In the genomic region with DNA sequence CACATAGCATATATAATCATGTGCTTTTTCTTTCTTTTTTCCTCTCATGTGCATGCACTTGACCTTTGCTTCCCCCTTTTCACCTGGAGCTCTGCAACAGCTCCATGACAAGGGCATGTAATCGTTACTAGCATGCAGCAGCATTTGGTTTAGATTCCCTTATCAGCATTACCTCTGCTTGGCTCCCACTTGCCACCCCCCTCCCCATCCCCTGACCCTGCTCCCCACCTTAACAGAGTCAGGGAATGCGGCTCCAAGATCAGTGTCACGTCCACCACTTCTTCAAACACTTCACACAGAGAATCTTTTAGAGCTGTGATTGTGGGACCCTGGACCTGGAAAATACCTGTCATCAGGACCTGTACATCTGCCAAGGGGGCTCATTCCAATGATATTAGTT, we compare ENCODE assay signal across 28 mouse cellular contexts.
A peak's percentile ranks its signal among the peaks of the same experiment; 100 is the strongest.
DNase-seq lines count a peak whose midpoint lies in the region; ATAC-seq lines count a peak whose summit lies in the region.
"Had no signal": no experiment of that assay in that cellular context is flagged by ENCODE, and none has a peak within 500 bp of the region (broad histone marks: within the 10 kb centered on the region; RNA-seq: fewer than 3 reads in every experiment).

No protein-coding gene starts in this region.

- H3K36me3 ChIP-seq in heart, embryonic 11.5 days (ENCODE audit: control insufficient read depth, insufficient read depth, low read length): no peaks in the 10 kb centered on the region
- H3K36me3 ChIP-seq in heart, embryonic 14.5 days (ENCODE audit: control insufficient read depth, insufficient read depth, low read length): no peaks in the 10 kb centered on the region
- no peaks in the 10 kb centered on the region for H3K36me3 ChIP-seq in hindbrain, embryonic 10.5 days
- H3K36me3 ChIP-seq: embryonic facial prominence, embryonic 10.5 days; embryonic facial prominence, embryonic 13.5 days; forebrain, embryonic 12.5 days; forebrain, embryonic 15.5 days had no signal

- peaks cover 6% of the 10 kb centered on the region for H3K4me1 ChIP-seq in heart, embryonic 11.5 days (ENCODE audit: control insufficient read depth, insufficient read depth, low read length)
- H3K4me1 ChIP-seq in heart, embryonic 14.5 days (ENCODE audit: control insufficient read depth in 2 of 2, insufficient read depth in 2 of 2, low read length in 2 of 2): peaks cover 2 to 12% of the 10 kb centered on the region in 2 experiments; a peak in 3 of 4 replicates
- H3K4me1 ChIP-seq in hindbrain, embryonic 10.5 days (replicated peaks): no peaks in the 10 kb centered on the region
- H3K4me1 ChIP-seq: embryonic facial prominence, embryonic 10.5 days; embryonic facial prominence, embryonic 13.5 days; forebrain, embryonic 12.5 days; forebrain, embryonic 15.5 days had no signal

- intact Hi-C loops in heart, postnatal 14 days (cut with DNase I): no loop called here

- no peak overlapping the region for H3K4me3 ChIP-seq in heart, embryonic 11.5 days (ENCODE audit: low read depth, low read length)
- H3K4me3 ChIP-seq in heart, embryonic 14.5 days (ENCODE audit: control insufficient read depth in 1 of 2, insufficient read depth in 1 of 2, low read depth in 1 of 2, low read length in 2 of 2): no peak overlapping the region
- H3K4me3 ChIP-seq in hindbrain, embryonic 10.5 days: no peak overlapping the region
- H3K4me3 ChIP-seq: embryonic facial prominence, embryonic 10.5 days; embryonic facial prominence, embryonic 13.5 days; erythroblast, embryonic 14.5 days; forebrain, embryonic 12.5 days; forebrain, embryonic 15.5 days had no signal

- H3K27me3 ChIP-seq in heart, embryonic 11.5 days (ENCODE audit: control insufficient read depth, insufficient read depth, low read length): no peaks in the 10 kb centered on the region
- H3K27me3 ChIP-seq in heart, embryonic 14.5 days (ENCODE audit: control insufficient read depth, insufficient read depth, low read length): no peaks in the 10 kb centered on the region
- no peaks in the 10 kb centered on the region for H3K27me3 ChIP-seq in hindbrain, embryonic 10.5 days (ENCODE audit: insufficient read depth, poor library complexity, severe bottlenecking)
- H3K27me3 ChIP-seq: embryonic facial prominence, embryonic 13.5 days; forebrain, embryonic 12.5 days; forebrain, embryonic 15.5 days had no signal

- DNase-seq in heart, postnatal 14 days: no peak
- DNase-seq in heart, adult 8-10 months (ENCODE audit: low spot score): no peak
- DNase-seq in 3T3-L1 (ENCODE audit: low read depth, low spot score): peak; percentile 38
- DNase-seq in hindbrain, embryonic 10.5 days (ENCODE audit: low spot score): no peak
- DNase-seq: adrenal gland, adult 8-10 months; adrenal gland, postnatal 25 days; cerebellum, adult 11-12 months; cerebellum, adult 8-10 months; cerebellum, postnatal 10 days; cerebellum, postnatal 36 days; embryo, embryonic 11 days; gastrocnemius, postnatal 10 days; gastrocnemius, postnatal 36 days; kidney, adult 18-20 months; kidney, adult 9 months had no signal

- no peaks in the 10 kb centered on the region for H3K9me3 ChIP-seq in heart, embryonic 11.5 days (replicated peaks; ENCODE audit: control insufficient read depth, low read length)
- H3K9me3 ChIP-seq in heart, embryonic 14.5 days (ENCODE audit: control insufficient read depth, low read length): no peaks in the 10 kb centered on the region
- H3K9me3 ChIP-seq in hindbrain, embryonic 10.5 days: no peaks in the 10 kb centered on the region
- H3K9me3 ChIP-seq: embryonic facial prominence, embryonic 10.5 days; embryonic facial prominence, embryonic 13.5 days; forebrain, embryonic 12.5 days; forebrain, embryonic 15.5 days had no signal

- WGBS in heart, embryonic 11.5 days (ENCODE audit: insufficient replicate concordance): 14% methylated on average over 3 of the region's 3 CpGs
- WGBS in heart, embryonic 14.5 days: 15% methylated on average over 3 of the region's 3 CpGs
- WGBS in hindbrain, embryonic 10.5 days: 70% methylated on average over 3 of the region's 3 CpGs

- H3K4me2 ChIP-seq in heart, embryonic 11.5 days: no peak overlapping the region
- H3K4me2 ChIP-seq in heart, embryonic 14.5 days (ENCODE audit: low read length): no peak overlapping the region; the same call in 1 of the 2 replicates
- H3K4me2 ChIP-seq: embryonic facial prominence, embryonic 13.5 days; forebrain, embryonic 12.5 days; forebrain, embryonic 15.5 days; hindbrain, embryonic 14.5 days had no signal

- 0 out of 2 replicates have a peak overlapping the region, but pooled peaks have one; percentile 0 for H3K27ac ChIP-seq in heart, embryonic 11.5 days (ENCODE audit: low read depth, low read length)
- H3K27ac ChIP-seq in heart, embryonic 14.5 days (replicated peaks in 1 of 2; ENCODE audit: control insufficient read depth in 1 of 2, insufficient read depth in 1 of 2, low read depth in 2 of 2, low read length in 2 of 2): peak overlapping the region; percentile 51 to 65; a peak in 3 of 4 replicates
- no peak overlapping the region for H3K27ac ChIP-seq in hindbrain, embryonic 10.5 days
- H3K27ac ChIP-seq: embryonic facial prominence, embryonic 10.5 days; embryonic facial prominence, embryonic 13.5 days; forebrain, embryonic 12.5 days; forebrain, embryonic 15.5 days; hindbrain, embryonic 14.5 days; hindbrain, postnatal 0 days had no signal

- no peak overlapping the region for H3K9ac ChIP-seq in heart, embryonic 11.5 days (ENCODE audit: low read depth, low read length)
- H3K9ac ChIP-seq in heart, embryonic 14.5 days (ENCODE audit: low read length): no peak overlapping the region
- H3K9ac ChIP-seq: embryonic facial prominence, embryonic 13.5 days; forebrain, embryonic 12.5 days; forebrain, embryonic 15.5 days; hindbrain, embryonic 14.5 days had no signal

- ATAC-seq in heart, embryonic 11.5 days (replicated peaks; ENCODE audit: insufficient number of reproducible peaks, low FRiP score, low TSS enrichment): peak; percentile 73; the same call in 1 of the 2 replicates
- ATAC-seq in heart, embryonic 14.5 days (ENCODE audit: insufficient number of reproducible peaks, insufficient read depth, low FRiP score, low read depth): peak; percentile 69; the same call in 1 of the 2 replicates
- ATAC-seq: activated CD4-positive, CD25-positive, alpha-beta regulatory T cell, adult 4 months; CD4-positive, CD25-positive, alpha-beta regulatory T cell, adult 4 months; forebrain, embryonic 15.5 days; hindbrain, postnatal 0 days; inflammation-experienced regulatory T-cells, adult 6 months; intestine, embryonic 16.5 days had no signal
